Mouse (Mus musculus): ENCODE results near the gene Kif5a. TPM values are rescaled to one million over a fixed set of nuclear protein-coding genes. Genes with fewer than 3 reads are reported as not detected.

The Kif5a gene
- total and polyA plus RNA-seq, 3 experiments, result 0.14 to 2.1 TPM; not detected in 1

DNA sequence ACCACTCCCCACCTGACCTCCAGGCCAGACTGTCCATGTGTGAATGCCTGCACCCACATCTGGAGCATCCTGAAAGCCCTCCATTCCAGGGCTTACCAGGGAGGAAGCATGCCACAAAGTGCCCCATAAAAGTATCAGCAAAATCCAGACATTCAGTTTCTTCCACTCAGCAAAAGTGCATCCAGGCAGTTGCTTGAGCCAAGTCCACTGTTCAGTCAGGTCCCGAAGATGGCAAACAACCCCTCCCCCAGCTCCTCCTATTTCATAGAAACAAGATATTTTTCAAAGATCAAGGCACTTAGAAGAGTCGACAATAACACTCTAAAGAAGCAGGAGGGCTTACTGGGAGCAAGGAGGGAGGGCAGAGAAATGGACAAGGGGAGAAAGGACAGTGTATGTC is 64.7 kb downstream of the Kif5a start:
- H3K27me3 ChIP-seq (replicated peaks), result no peaks in the 10 kb centered on the region
- dilution Hi-C loops (cut with MboI; ENCODE audit: extremely low pct_ligation_motif_present, extremely low pct_unique_long_range_greater_than_20kb, low sequenced_read_pairs), result no loop called here
- DNase-seq (ENCODE audit: extremely low read depth), result no peak
- H3K4me3 ChIP-seq (replicated peaks in 1 of 3; ENCODE audit: low read depth in 2 of 3, low read length in 2 of 3, poor library complexity in 1 of 3), result no peak overlapping the region
- no peaks in the 10 kb centered on the region for H3K9me3 ChIP-seq (replicated peaks; ENCODE audit: low read length)
- H3K4me2 ChIP-seq (ENCODE audit: insufficient read depth, low read depth, poor library complexity, severe bottlenecking), result no peak overlapping the region
- H3K79me2 ChIP-seq (replicated peaks; ENCODE audit: control insufficient read depth, extremely low read depth, insufficient read depth, poor library complexity, severe bottlenecking), result no peaks in the 10 kb centered on the region
- H3K4me1 ChIP-seq (ENCODE audit: control insufficient read depth in 1 of 2, insufficient read depth in 2 of 2), result peaks cover 3 to 19% of the 10 kb centered on the region in 2 experiments; a peak in 3 of 4 replicates
- no peak overlapping the region for H3K27ac ChIP-seq (ENCODE audit: insufficient read depth, low read depth)
- H3K9ac ChIP-seq (ENCODE audit: insufficient read depth, low read depth), result no peak overlapping the region
- in situ Hi-C loops (cut with MboI; ENCODE audit: low pct_ligation_motif_present, low pct_unique_long_range_greater_than_20kb, low sequenced_read_pairs), result loop anchor here (5.0 kb wide), 1 partner anchor 39 kb away; no protein-coding TSS in a partner anchor
- TF ChIP-seq NRF1 (IDR thresholded peaks at IDR 0.05; ENCODE audit: low read depth, low read length) (no peak), RCOR1 (conservative IDR thresholded peaks at IDR 0.05; ENCODE audit: low read depth, low read length) (no peak), EP300 (IDR thresholded peaks at IDR 0.05; ENCODE audit: low read length) (no peak), CHD1 (IDR thresholded peaks at IDR 0.05; ENCODE audit: low read depth, low read length) (no peak), USF2 (conservative IDR thresholded peaks at IDR 0.05; ENCODE audit: low read depth, low read length) (no peak), MAX (IDR thresholded peaks at IDR 0.05; ENCODE audit: low read length) (no peak), TCF12 (IDR thresholded peaks at IDR 0.05; ENCODE audit: low read depth, low read length) (no peak), SMC3 (IDR thresholded peaks at IDR 0.05; ENCODE audit: low read depth, low read length) (no peak), KAT2A (IDR thresholded peaks at IDR 0.05; ENCODE audit: insufficient replicate concordance, low read length) (no peak), ELF1 (IDR thresholded peaks at IDR 0.05; ENCODE audit: low read depth, low read length) (no peak)
- H3K36me3 ChIP-seq (replicated peaks in 1 of 2; ENCODE audit: control insufficient read depth in 1 of 2, insufficient read depth in 1 of 2, low read length in 1 of 2), result peaks cover 40 to 59% of the 10 kb centered on the region in 2 experiments

DNA sequence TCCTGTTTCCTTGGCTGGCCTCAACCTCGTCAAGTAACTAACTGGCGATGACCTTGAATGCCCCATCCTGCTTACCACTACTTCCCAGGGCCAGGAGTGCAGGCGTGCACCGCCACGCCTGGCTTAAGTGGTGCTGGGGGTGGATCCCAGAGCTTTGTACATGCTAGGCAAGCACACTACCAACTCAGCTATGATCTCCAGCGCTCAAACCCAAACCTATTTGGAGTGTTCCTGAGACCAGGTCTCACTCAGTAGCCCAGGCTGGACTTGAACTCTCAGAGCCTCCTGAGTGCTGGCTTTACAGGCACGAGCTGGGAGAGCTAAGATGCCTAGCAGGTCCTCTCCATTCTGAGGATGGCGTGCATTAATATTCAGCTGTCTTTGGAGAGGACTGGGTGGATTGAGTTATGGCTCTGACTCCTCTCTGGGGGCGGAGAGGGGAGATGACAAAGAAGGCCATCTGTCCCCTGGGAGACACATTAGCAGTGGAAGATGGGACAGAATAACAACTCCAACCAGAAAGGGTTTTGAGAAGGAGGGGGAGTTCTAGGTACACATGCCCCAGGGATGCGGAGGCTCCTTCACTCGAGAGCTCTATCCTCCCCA is 65.5 kb downstream of the Kif5a start:
- Histone ChIP-seq H3K4me3 (replicated peaks in 1 of 3; ENCODE audit: low read depth in 2 of 3, low read length in 2 of 3, poor library complexity in 1 of 3) (no peak overlapping the region), H3K36me3 (replicated peaks in 1 of 2; ENCODE audit: control insufficient read depth in 1 of 2, insufficient read depth in 1 of 2, low read length in 1 of 2) (peaks cover 42 to 58% of the 10 kb centered on the region in 2 experiments)

More for the DNA sequence above, 65.5 kb downstream of the Kif5a start:
- Histone ChIP-seq H3K4me2 (ENCODE audit: insufficient read depth, low read depth, poor library complexity, severe bottlenecking) (no peak overlapping the region), H3K4me1 (ENCODE audit: control insufficient read depth in 1 of 2, insufficient read depth in 2 of 2) (peaks cover 3 to 28% of the 10 kb centered on the region in 2 experiments; a peak in 3 of 4 replicates), H3K27ac (ENCODE audit: insufficient read depth, low read depth) (no peak overlapping the region), H3K9ac (ENCODE audit: insufficient read depth, low read depth) (no peak overlapping the region), H3K9me3 (replicated peaks; ENCODE audit: low read length) (no peaks in the 10 kb centered on the region), H3K27me3 (replicated peaks) (no peaks in the 10 kb centered on the region), H3K79me2 (replicated peaks; ENCODE audit: control insufficient read depth, extremely low read depth, insufficient read depth, poor library complexity, severe bottlenecking) (no peaks in the 10 kb centered on the region)
- TF ChIP-seq MXI1 (IDR thresholded peaks at IDR 0.05; ENCODE audit: low read depth, low read length) (no peak), POLR2A (IDR thresholded peaks at IDR 0.05; ENCODE audit: low read depth, low read length) (no peak), MYC (IDR thresholded peaks at IDR 0.05; ENCODE audit: low read depth, low read length) (no peak), KAT2A (IDR thresholded peaks at IDR 0.05; ENCODE audit: insufficient replicate concordance, low read length) (no peak), SIN3A (IDR thresholded peaks at IDR 0.05; ENCODE audit: low read length) (no peak), CHD2 (IDR thresholded peaks at IDR 0.05; ENCODE audit: low read length) (no peak), NELFE (IDR thresholded peaks at IDR 0.05; ENCODE audit: low read depth, low read length) (no peak), ELF1 (IDR thresholded peaks at IDR 0.05; ENCODE audit: low read depth, low read length) (no peak), GABPA (IDR thresholded peaks at IDR 0.05; ENCODE audit: insufficient replicate concordance, low read depth, low read length) (no peak), MAX (IDR thresholded peaks at IDR 0.05; ENCODE audit: low read length) (no peak), JUN (IDR thresholded peaks at IDR 0.05; ENCODE audit: insufficient read depth, low read depth, low read length) (no peak), EP300 (IDR thresholded peaks at IDR 0.05; ENCODE audit: low read length) (no peak), MAFK (IDR thresholded peaks at IDR 0.05; ENCODE audit: insufficient replicate concordance, low read length) (no peak), HCFC1 (IDR thresholded peaks at IDR 0.05; ENCODE audit: low read depth, low read length) (no peak), ETS1 (conservative IDR thresholded peaks at IDR 0.05; ENCODE audit: low read depth, low read length) (no peak), BHLHE40 (IDR thresholded peaks at IDR 0.05; ENCODE audit: low read depth, low read length) (no peak), MAZ (IDR thresholded peaks at IDR 0.05; ENCODE audit: low read depth, low read length) (no peak), RAD21 (IDR thresholded peaks at IDR 0.05; ENCODE audit: low read depth, low read length) (no peak)
- no peak for DNase-seq (ENCODE audit: extremely low read depth)
- dilution Hi-C loops (cut with MboI; ENCODE audit: extremely low pct_ligation_motif_present, extremely low pct_unique_long_range_greater_than_20kb, low sequenced_read_pairs) (no loop called here), in situ Hi-C loops (cut with MboI; ENCODE audit: low pct_ligation_motif_present, low pct_unique_long_range_greater_than_20kb, low sequenced_read_pairs) (loop anchor here (5.0 kb wide), 1 partner anchor 40 kb away; no protein-coding TSS in a partner anchor)
